Mouse (Mus musculus): Measurements from ENCODE around the gene Clic3. TPM values are rescaled to one million over a fixed set of nuclear protein-coding genes. Genes with fewer than 3 reads are reported as not detected.

Gene Clic3
- polyA plus RNA-seq, 1 experiment from 2014 or later: 20.0 TPM

DNA sequence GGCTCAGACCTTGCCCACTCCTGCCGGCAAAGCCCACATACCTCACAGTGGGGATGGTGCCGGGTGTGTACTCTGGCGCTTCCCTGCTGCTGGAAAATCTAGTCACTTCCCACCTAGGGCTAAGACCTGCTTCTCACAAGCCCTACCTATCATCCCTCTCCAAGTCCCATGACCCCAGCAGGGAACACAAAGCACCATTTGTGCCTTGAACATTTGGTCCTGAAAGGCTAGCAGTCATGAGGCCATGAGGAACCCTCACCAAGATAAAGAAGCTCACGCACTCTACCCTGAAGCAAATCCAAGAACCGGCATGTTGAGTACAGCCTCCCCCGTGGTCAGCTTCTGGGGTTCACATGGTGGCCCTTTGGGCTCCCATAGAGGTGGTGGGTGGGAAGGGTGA, 13.3 kb downstream of the Clic3 start, which contains the start of gene Ptgds:
TSS of gene Ptgds (minus strand) at position 78 of the 400 bp plus-strand sequence.
- Histone ChIP-seq H3K9me3 (ENCODE audit: low read depth, low read length) (no peaks in the 10 kb centered on the region), H3K4me1 (ENCODE audit: insufficient read depth) (no peaks in the 10 kb centered on the region), H3K36me3 (ENCODE audit: insufficient read depth) (no peaks in the 10 kb centered on the region), H3K27ac (ENCODE audit: low read depth) (no peak within 1 kb of the TSS), H3K4me2 (no peak within 1 kb of the TSS), H3K9ac (no peak within 1 kb of the TSS), H3K4me3 (ENCODE audit: low read depth, low read length) (no peak within 1 kb of the TSS), H3K27me3 (ENCODE audit: insufficient read depth, low read length) (no peaks in the 10 kb centered on the region)
- ATAC-seq (ENCODE audit: insufficient read depth): no peak
- 32% methylated on average over 6 of the region's 6 CpGs for WGBS
- no peak for DNase-seq
- TF ChIP-seq CTCF (IDR thresholded peaks at IDR 0.05; ENCODE audit: low read depth): no peak

DNA sequence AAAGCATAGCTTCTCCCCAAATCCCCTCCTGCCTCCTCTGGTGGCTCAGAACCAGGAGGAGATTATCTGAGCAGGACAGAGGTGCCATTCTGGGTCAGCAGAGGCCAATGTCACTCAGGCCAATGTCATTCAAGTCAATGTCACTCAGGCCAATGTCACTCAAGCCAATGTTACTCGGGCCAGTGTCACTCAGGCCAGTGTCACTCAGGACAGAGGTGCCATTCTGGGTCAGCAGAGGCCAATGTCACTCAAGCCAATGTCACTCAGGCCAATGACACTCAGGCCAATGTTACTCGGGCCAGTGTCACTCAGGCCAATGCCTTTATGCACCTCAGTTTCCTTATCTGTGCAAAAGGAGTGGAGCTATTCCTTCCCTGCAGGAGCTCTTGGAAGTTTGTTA, 15.9 kb downstream of the Clic3 start:
- Histone ChIP-seq H3K4me3 (ENCODE audit: low read depth, low read length) (no peak overlapping the region), H3K27me3 (ENCODE audit: insufficient read depth, low read length) (no peaks in the 10 kb centered on the region), H3K27ac (ENCODE audit: low read depth) (no peak overlapping the region), H3K9me3 (ENCODE audit: low read depth, low read length) (no peaks in the 10 kb centered on the region), H3K36me3 (ENCODE audit: insufficient read depth) (no peaks in the 10 kb centered on the region), H3K4me2 (no peak overlapping the region), H3K4me1 (ENCODE audit: insufficient read depth) (no peaks in the 10 kb centered on the region), H3K9ac (no peak overlapping the region)
- no peak for DNase-seq
- TF ChIP-seq CTCF (IDR thresholded peaks at IDR 0.05; ENCODE audit: low read depth): no peak
- 70% methylated on average over 2 of the region's 2 CpGs for WGBS
- ATAC-seq (ENCODE audit: insufficient read depth): no peak

DNA sequence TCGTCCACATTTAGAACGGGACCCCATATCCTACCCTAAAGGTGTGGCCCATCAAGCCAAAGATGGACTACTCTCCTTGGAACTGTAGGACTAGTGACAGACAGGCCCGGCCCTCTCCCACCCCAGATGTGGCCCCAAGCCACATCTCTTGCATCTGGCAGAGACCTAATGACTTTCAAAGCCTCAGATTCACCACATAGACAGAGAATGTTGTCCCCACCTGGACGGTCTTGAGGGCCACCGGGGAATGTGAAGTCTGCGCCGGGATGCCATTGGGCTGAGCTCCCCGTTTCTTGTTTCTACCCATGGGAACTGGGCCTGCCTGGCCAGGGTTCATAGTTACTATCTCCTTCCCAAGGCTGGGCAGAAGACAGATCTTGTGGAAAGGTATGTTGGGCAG, 20.9 kb downstream of the Clic3 start:
- WGBS: 82% methylated on average over 8 of the region's 8 CpGs
- TF ChIP-seq CTCF (IDR thresholded peaks at IDR 0.05; ENCODE audit: low read depth): no peak
- H3K4me3 ChIP-seq (ENCODE audit: low read depth, low read length): no peak overlapping the region
- no peak for ATAC-seq (ENCODE audit: insufficient read depth)
- H3K9me3 ChIP-seq (ENCODE audit: low read depth, low read length): no peaks in the 10 kb centered on the region
- no peak for DNase-seq
- H3K9ac ChIP-seq: no peak overlapping the region
- no peak overlapping the region for H3K4me2 ChIP-seq
- H3K27me3 ChIP-seq (ENCODE audit: insufficient read depth, low read length): no peaks in the 10 kb centered on the region
- no peaks in the 10 kb centered on the region for H3K4me1 ChIP-seq (ENCODE audit: insufficient read depth)
- H3K36me3 ChIP-seq (ENCODE audit: insufficient read depth): no peaks in the 10 kb centered on the region
- no peak overlapping the region for H3K27ac ChIP-seq (ENCODE audit: low read depth)

DNA sequence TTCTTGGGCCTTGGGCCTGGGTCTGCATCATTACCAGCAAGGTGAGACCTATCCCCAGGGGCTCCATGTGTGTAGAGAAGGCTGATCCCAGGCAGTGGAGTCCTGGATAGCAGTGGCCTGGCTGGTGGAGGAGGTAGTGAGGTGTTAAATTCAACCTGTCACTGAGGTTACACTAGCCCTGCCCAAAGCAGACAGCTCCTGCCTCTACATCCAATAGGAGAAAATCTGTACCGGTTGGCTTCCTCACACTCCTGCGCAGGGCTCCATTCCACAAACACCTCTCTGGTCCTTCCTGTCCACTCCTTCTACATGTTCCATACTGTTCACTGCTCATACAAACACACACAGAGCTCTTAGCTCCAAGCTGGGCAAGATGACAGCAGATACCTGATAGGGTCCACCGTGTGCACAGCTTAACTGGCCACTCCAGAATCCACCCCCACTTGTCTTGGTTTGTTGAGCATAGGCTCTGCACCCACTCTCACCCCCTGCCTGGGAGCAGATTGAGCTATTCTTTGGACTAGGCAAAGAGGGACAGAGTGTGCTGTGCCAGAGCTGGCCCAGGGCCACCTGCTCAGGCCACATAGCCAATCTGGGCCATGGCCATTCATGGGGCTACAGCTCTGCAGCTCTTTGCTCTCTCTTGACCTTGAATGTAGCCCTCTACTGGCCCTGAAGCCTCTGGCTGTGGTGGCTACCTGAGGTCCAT, 21.5 kb downstream of the Clic3 start:
- WGBS: 79% methylated on average over 3 of the region's 3 CpGs
- no peaks in the 10 kb centered on the region for H3K4me1 ChIP-seq (ENCODE audit: insufficient read depth)
- no peak overlapping the region for H3K4me3 ChIP-seq (ENCODE audit: low read depth, low read length)
- no peak overlapping the region for H3K9ac ChIP-seq
- no peaks in the 10 kb centered on the region for H3K36me3 ChIP-seq (ENCODE audit: insufficient read depth)
- ATAC-seq (ENCODE audit: insufficient read depth) (no peak), DNase-seq (no peak)
- TF ChIP-seq CTCF (IDR thresholded peaks at IDR 0.05; ENCODE audit: low read depth): no peak
- H3K4me2 ChIP-seq: no peak overlapping the region
- no peaks in the 10 kb centered on the region for H3K9me3 ChIP-seq (ENCODE audit: low read depth, low read length)
- no peaks in the 10 kb centered on the region for H3K27me3 ChIP-seq (ENCODE audit: insufficient read depth, low read length)
- no peak overlapping the region for H3K27ac ChIP-seq (ENCODE audit: low read depth)

DNA sequence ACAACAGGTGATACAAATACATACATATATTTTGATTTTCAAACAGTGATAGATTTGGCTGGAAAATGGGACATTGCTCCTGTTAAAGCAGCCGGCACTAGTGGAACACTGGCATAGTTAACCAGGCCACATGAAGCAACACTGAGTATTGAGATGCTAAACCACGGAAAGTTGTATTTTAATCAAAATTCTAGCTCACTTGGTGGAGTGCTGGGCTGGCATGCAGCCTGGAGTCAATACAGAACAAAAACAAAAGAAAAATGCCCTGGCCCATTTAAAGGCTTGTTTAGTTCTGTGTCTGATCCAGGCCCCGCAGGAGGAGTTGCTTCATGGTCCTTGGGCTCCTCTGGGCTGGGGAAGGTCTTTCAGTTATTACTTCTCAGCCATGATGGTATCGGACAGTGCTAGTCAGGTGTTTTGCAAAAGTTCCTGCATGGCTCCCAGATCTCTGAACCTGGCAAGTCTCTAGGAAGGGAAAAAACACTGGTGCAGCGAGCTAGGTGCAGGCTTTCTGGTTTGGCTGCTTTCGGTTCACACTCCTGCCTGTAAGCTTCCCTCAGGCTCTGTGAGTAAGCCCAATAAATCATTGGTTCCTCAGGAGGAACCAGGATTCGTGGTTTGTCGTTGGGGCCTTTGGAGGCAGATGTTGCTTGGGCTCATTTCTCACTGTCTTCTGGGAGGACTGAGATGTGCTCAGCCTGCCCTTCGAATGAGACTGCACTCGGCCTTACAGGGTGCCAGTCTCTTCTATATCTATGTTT, 23.1 kb downstream of the Clic3 start:
- Histone ChIP-seq H3K9me3 (ENCODE audit: low read depth, low read length) (no peaks in the 10 kb centered on the region), H3K4me2 (no peak overlapping the region), H3K4me3 (ENCODE audit: low read depth, low read length) (no peak overlapping the region), H3K27ac (ENCODE audit: low read depth) (no peak overlapping the region), H3K27me3 (ENCODE audit: insufficient read depth, low read length) (no peaks in the 10 kb centered on the region), H3K4me1 (ENCODE audit: insufficient read depth) (no peaks in the 10 kb centered on the region), H3K36me3 (ENCODE audit: insufficient read depth) (no peaks in the 10 kb centered on the region), H3K9ac (no peak overlapping the region)
- ATAC-seq (ENCODE audit: insufficient read depth) (no peak), DNase-seq (no peak)
- TF ChIP-seq CTCF (IDR thresholded peaks at IDR 0.05; ENCODE audit: low read depth): no peak
- WGBS: 57% methylated on average over 10 of the region's 10 CpGs

DNA sequence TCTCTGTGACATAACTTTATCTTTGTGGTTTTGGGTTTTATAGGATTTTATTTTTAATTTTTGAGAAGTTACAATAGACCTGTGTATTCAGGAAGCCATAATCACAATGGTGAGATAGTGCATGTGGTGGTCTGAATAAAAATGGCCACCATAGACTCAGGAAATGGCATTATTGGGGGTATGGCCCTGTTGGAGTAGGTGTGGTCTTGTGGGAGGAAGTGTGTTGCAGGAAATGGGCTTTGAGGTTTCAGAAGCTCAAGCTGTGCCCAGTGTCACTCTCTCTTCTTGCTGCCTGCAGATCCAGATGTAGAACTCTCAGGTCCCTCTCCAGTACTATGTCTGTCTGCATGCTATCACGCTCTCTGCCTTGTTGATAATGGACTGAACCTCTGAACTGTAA, 23.9 kb downstream of the Clic3 start:
- H3K4me1 ChIP-seq (ENCODE audit: insufficient read depth): no peaks in the 10 kb centered on the region
- no peak overlapping the region for H3K9ac ChIP-seq
- no peak for TF ChIP-seq CTCF (IDR thresholded peaks at IDR 0.05; ENCODE audit: low read depth)
- ATAC-seq (ENCODE audit: insufficient read depth) (no peak), DNase-seq (no peak)
- H3K4me2 ChIP-seq: no peak overlapping the region
- 73% methylated on average over 1 of the region's 1 CpGs for WGBS
- H3K36me3 ChIP-seq (ENCODE audit: insufficient read depth): no peaks in the 10 kb centered on the region
- H3K9me3 ChIP-seq (ENCODE audit: low read depth, low read length): no peaks in the 10 kb centered on the region
- no peak overlapping the region for H3K4me3 ChIP-seq (ENCODE audit: low read depth, low read length)
- no peak overlapping the region for H3K27ac ChIP-seq (ENCODE audit: low read depth)
- no peaks in the 10 kb centered on the region for H3K27me3 ChIP-seq (ENCODE audit: insufficient read depth, low read length)

DNA sequence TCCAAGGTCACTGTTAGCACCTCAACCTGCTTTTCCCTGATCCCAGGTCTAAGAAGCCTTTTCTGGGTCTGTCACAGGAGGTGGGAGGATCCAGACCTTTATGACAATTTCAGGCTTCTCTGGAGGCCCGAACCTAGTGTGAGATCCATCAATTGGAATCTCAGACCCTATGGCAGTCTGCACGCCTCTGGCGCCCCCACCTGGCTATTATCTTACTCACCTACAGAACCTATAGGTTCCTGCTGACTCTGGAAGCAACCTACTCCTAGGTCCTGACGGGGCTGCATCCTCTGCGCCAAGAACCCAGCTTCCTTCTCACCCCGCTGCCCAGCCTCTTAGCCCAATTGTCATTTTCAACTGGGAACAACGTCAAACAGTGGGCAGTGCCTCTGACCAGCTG, 26.3 kb downstream of the Clic3 start:
- Histone ChIP-seq H3K27me3 (ENCODE audit: insufficient read depth, low read length) (no peaks in the 10 kb centered on the region), H3K9me3 (ENCODE audit: low read depth, low read length) (no peaks in the 10 kb centered on the region), H3K4me1 (ENCODE audit: insufficient read depth) (no peaks in the 10 kb centered on the region), H3K4me3 (ENCODE audit: low read depth, low read length) (no peak overlapping the region), H3K4me2 (no peak overlapping the region), H3K9ac (no peak overlapping the region), H3K36me3 (ENCODE audit: insufficient read depth) (no peaks in the 10 kb centered on the region), H3K27ac (ENCODE audit: low read depth) (no peak overlapping the region)
- 22% methylated on average over 7 of the region's 7 CpGs for WGBS
- DNase-seq: peak; percentile 67
- peak; percentile 42 for TF ChIP-seq CTCF (IDR thresholded peaks at IDR 0.05; ENCODE audit: low read depth)
- ATAC-seq (ENCODE audit: insufficient read depth): no peak

Measured in lung, embryonic 14.5 days (tissue).